Mouse (Mus musculus): ENCODE data around the gene Barhl2.

- TF ChIP-seq CTCF (conservative IDR thresholded peaks at IDR 0.05; ENCODE audit: insufficient read depth, insufficient read length, low read depth, low read length) = no peak
- TF ChIP-seq POLR2A (IDR thresholded peaks at IDR 0.05; ENCODE audit: low read depth, low read length) = no peak
These were observed 12.3 kb downstream of the Barhl2 start for GRCm38 (mm10) chr5:106445681-106446080.

Data from kidney, adult 2 months (tissue).